Mouse (Mus musculus): Measurements from ENCODE around the gene Islr2. TPM values are rescaled to one million over a fixed set of nuclear protein-coding genes. Genes with fewer than 3 reads are reported as not detected.
A peak's percentile ranks its signal among the peaks of the same experiment; 100 is the strongest.
"Not testable (repeated sequence)": the region's sequence is repeated elsewhere in the genome, so short reads cannot be mapped to it uniquely, and the experiment has no call there.

The Islr2 gene
- polyA plus RNA-seq (2011; ENCODE audit: insufficient read length, low read depth, missing spikeins): 0.30 TPM in 1 of 2 replicates, not detected in the other

DNA sequence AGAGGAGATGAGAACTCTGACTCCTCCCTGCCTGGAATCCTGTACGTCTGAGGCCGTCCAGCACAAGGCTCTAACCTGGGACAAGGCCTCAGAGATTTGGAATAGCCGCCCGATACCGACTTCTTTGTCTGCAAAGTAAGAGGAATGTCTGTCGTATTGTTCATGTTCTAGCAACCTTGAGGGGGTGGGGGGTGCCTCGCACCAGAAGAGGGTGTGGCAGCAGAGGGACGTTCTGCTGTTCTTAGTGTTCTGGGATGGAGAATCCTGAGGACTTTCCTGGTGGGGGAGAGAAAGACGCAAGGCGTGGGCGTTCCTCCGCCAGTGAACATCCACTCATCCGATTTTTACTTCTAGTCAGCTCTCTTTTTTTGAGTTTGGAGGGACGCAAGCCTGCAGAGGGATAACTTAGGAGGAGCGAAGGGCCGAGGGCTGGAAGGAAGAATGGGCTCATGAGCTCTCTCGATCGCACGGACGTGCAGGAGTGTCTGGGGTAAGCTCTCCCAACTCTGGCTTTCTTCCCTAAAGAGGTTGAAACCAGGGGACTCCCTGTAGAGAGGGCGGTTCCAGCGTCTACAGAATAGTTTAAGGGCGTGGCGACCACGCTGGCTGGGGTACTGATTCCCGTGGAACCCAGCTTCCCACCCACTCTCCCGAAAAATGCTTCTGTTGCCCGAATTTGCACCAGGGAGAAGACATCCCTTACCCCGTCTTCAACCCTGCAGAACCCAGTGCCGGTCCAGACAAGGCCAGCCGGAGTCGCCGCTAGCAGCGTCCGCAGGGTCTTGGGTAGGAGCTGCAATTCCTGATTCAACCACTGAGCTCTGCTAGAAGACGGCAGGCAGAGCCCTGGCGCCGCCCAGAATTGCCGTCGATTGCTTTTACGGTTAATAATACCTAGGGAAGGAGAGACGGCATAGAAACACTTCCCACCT is at the start of gene Islr2, which contains the start of gene Islr:
Gene Islr2 (minus strand): TSS at position 804 of the 932 bp plus-strand sequence.
Gene Islr (minus strand): TSS at position 791 of the 932 bp plus-strand sequence.
- H3K27ac ChIP-seq (ENCODE audit: insufficient read depth, low read length): no peak within 1 kb of the TSS
- H3K4me3 ChIP-seq (ENCODE audit: insufficient read depth, low read length): peak within 1 kb of the TSS; percentile 40
- peaks cover 4% of the 10 kb centered on the region; the same call in 1 of the 2 replicates for H3K4me1 ChIP-seq (ENCODE audit: control insufficient read depth, insufficient read depth, low read length)
- peak; percentile 14; the same call in 1 of the 2 replicates for TF ChIP-seq CTCF (IDR thresholded peaks at IDR 0.05; ENCODE audit: borderline replicate concordance, insufficient read depth, low read length)
- TF ChIP-seq POLR2A (IDR thresholded peaks at IDR 0.05; ENCODE audit: low read depth, low read length): no peak

DNA sequence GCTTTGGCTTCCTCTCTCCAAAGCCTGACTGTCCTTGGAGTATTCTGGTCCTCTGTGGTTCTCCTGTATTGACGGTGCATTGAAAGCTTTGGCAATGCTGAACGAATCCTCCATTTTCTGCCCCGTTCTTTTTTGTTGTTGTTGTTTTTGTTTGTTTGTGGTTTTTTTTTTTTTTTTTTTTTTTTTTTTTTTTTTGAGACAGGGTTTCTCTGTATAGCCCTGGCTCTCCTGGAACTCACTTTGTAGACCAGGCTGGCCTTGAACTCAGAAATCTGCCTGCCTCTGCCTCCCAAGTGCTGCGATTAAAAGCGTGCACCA is 49.6 kb upstream of the Islr2 start:
- H3K4me1 ChIP-seq (ENCODE audit: control insufficient read depth, insufficient read depth, low read length): peaks cover 12% of the 10 kb centered on the region
- peak overlapping the region; percentile 27 for H3K27ac ChIP-seq (ENCODE audit: insufficient read depth, low read length)
- H3K4me3 ChIP-seq (ENCODE audit: insufficient read depth, low read length): peak overlapping the region; percentile 58

DNA sequence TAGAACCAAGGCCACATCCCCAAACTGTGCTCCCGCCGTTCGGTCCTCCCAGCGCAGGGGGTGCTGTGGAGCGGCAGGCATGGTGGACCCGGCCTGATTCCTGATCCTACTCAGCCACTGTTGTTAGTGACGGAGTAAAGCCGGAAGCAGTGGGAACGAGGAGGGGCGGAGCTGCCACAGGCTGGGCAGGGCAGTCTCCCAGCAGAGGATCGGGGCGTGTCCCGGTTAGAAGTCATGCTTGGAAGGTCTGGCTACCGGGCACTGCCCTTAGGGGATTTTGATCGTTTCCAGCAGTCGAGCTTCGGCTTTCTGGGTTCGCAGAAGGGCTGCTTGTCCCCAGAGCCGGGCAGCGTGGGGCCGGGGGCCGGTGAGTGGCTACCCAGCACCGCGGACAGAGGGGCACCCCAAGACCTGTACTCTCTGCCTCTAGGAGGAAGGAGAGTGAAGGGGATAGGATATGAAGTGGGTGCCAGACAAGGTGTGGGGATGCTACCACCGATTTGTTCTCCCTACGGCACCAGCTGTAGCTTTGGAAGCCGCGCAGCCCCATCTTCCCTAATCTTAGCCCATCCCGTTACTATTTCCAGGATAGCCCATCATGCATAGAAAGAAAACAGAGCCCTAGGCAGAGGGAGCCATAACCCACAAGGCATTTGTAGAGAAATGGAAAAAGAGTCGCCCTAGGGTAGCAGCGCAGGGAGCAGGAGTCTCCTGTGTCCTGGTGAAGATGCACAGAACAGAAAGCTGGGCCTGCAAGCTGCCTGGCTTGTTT is 49.1 kb upstream of the Islr2 start, which contains the start of gene Stoml1:
Gene Stoml1 (plus strand): TSS at position 132 of the 772 bp plus-strand sequence.
- peak within 1 kb of the TSS; percentile 58 for H3K4me3 ChIP-seq (ENCODE audit: insufficient read depth, low read length)
- TF ChIP-seq POLR2A (IDR thresholded peaks at IDR 0.05; ENCODE audit: low read depth, low read length): peak; percentile 84
- peak; percentile 97 for TF ChIP-seq CTCF (IDR thresholded peaks at IDR 0.05; ENCODE audit: borderline replicate concordance, insufficient read depth, low read length)
- peaks cover 12% of the 10 kb centered on the region for H3K4me1 ChIP-seq (ENCODE audit: control insufficient read depth, insufficient read depth, low read length)
- H3K27ac ChIP-seq (ENCODE audit: insufficient read depth, low read length): peak within 1 kb of the TSS; percentile 27

DNA sequence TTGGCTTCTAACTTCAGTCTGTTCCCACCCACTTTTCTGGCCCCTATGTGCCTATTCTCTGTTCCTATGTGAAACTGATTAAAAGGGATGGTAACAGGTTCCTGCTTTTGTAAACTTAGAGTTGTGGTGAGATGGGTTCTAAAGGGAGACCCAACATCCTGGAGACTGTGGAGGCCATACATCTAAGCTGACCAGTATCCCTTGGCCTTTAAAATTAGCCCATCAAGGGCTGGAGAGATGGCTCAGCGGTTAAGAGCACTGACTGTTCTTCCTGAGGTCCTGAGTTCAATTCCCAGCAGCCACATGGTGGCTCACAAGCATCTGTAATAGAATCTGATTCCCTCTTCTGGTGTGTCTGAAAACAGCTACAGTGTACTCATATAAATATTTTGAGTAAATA is 46.6 kb upstream of the Islr2 start:
- not testable (repeated sequence) for H3K4me1 ChIP-seq (ENCODE audit: control insufficient read depth, insufficient read depth, low read length); H3K4me3 ChIP-seq (ENCODE audit: insufficient read depth, low read length); H3K27ac ChIP-seq (ENCODE audit: insufficient read depth, low read length)

DNA sequence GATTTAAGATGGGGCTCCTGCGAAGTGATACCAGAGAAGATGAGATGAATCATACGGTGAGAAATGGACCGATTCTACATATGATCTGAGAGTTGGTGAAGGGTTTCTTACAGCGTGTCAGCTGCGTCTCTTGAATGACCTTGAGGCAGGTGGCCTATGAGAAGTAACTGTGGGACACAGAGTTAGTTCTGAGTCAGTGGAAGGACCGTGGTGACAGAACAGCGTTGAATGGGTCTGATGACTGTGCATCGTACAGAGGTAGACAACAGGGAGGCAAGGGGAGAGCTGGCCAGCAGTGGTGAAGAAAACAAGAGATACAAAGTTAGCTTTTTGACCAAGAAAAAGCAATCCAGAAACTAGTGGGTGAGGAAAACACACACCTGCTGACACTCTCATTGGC is 46.2 kb upstream of the Islr2 start:
- Histone ChIP-seq H3K4me3 (ENCODE audit: insufficient read depth, low read length) (no peak overlapping the region), H3K4me1 (ENCODE audit: control insufficient read depth, insufficient read depth, low read length) (peaks cover 7% of the 10 kb centered on the region), H3K27ac (ENCODE audit: insufficient read depth, low read length) (peak overlapping the region; percentile 87)
- TF ChIP-seq POLR2A (IDR thresholded peaks at IDR 0.05; ENCODE audit: low read depth, low read length) (no peak), CTCF (IDR thresholded peaks at IDR 0.05; ENCODE audit: borderline replicate concordance, insufficient read depth, low read length) (no peak)

DNA sequence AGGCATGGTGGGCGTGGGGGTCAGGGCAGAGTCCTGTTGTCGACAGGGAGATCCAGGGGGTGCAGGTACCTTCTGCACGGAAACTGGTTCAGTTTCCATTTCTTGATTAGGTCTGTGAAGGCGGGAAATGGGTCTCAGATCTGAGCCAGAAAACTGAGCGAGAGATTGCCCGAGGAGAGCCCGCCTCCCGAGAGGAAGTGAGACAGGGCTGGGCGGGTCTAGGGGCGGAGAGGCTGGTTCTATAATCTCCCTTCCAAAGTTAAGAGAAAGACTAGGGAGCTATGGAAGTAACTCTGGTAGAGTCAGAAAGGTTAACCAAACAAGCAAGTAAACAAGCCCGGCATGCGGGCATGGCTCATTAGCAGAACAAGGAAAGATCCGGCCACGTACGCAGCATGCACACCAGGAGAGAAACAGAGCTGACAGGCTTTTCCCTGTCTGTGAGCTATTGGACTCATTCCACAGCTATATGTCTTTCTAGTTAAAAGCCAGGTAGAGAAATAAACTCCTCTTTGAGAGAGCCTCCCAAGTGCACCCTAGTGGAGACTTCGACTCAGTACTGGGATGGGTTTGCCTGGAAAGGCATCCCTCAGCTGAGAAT is 45.6 kb upstream of the Islr2 start, which contains the start of gene Pml:
Gene Pml (minus strand): TSS at position 195 of the 601 bp plus-strand sequence.
- Histone ChIP-seq H3K27ac (ENCODE audit: insufficient read depth, low read length) (peak within 1 kb of the TSS; percentile 87), H3K4me3 (ENCODE audit: insufficient read depth, low read length) (peak within 1 kb of the TSS; percentile 68), H3K4me1 (ENCODE audit: control insufficient read depth, insufficient read depth, low read length) (peaks cover 7% of the 10 kb centered on the region)
- TF ChIP-seq CTCF (IDR thresholded peaks at IDR 0.05; ENCODE audit: borderline replicate concordance, insufficient read depth, low read length): no peak
- peak; percentile 76 for TF ChIP-seq POLR2A (IDR thresholded peaks at IDR 0.05; ENCODE audit: low read depth, low read length)

DNA sequence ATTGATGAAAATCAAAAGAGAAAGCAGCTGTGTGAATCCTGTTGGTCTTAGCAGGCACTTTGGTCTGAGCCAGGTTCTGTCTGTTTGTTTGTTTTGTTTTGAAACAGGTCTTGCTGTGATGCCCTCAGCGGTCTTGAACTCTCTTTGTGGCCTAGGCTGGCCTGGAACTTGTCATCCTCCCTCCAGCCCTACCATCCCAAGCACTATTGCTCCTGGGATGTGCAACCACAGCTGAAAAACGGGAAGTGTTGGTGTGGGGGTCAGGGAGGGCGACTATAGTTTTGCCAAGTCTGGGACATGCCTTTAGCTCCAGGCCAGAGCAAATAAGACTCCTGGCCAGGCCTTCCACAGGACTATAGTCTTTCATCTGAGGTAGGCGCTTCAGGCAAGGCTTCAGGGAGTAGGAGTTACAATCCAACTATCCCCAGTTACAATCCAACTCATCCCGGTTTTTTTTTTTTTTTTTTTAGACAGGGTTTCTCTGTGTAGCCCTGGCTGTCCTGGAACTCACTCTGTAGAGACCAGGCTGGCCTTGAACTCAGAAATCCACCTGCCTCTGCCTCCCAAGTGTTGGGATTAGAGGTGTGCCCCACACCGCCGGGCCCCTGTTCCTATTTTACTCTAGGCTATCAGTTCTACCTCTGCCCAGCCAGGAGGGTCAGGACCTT is 44.8 kb upstream of the Islr2 start:
- peaks cover 3% of the 10 kb centered on the region; the same call in 1 of the 2 replicates for H3K4me1 ChIP-seq (ENCODE audit: control insufficient read depth, insufficient read depth, low read length)
- TF ChIP-seq POLR2A (IDR thresholded peaks at IDR 0.05; ENCODE audit: low read depth, low read length): peak; percentile 16; the same call in 1 of the 2 replicates
- no peak for TF ChIP-seq CTCF (IDR thresholded peaks at IDR 0.05; ENCODE audit: borderline replicate concordance, insufficient read depth, low read length)
- H3K4me3 ChIP-seq (ENCODE audit: insufficient read depth, low read length): peak overlapping the region; percentile 68
- H3K27ac ChIP-seq (ENCODE audit: insufficient read depth, low read length): peak overlapping the region; percentile 70

DNA sequence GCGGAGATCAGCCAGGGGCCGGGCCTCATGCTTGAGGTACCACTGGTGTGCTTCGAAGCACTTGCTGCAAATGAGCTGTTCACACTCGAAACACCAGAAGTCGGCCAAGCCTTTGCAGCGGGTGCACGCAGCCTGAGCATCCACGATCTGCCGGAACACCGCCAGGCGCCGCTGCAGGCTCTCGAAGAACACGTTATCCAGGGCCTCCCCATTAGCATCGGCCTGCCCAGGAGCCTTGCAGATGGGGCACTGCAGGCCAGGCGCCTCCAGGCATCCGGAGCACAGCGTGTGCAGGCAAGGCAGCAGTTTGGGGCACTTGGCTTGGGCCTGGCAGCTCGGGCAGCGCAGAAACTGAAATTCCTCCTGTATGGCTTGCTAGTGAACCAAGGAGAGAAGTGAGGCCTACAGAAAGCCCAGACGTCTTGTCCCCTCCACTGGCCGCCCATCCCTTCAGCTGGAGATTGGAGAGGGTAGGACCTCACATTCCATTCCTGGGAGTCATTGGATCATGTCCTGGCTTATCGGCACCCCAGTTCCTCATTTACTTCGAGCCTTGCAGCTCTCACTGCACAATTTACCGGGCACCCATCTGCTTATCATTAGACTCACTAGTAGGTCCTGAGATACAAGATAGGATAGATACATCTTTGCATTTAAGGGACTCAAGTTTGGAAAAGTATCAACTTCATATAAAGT is 43.1 kb upstream of the Islr2 start:
- TF ChIP-seq CTCF (IDR thresholded peaks at IDR 0.05; ENCODE audit: borderline replicate concordance, insufficient read depth, low read length): peak; percentile 84
- TF ChIP-seq POLR2A (IDR thresholded peaks at IDR 0.05; ENCODE audit: low read depth, low read length): peak; percentile 48; the same call in 1 of the 2 replicates
- Histone ChIP-seq H3K27ac (ENCODE audit: insufficient read depth, low read length) (peak overlapping the region; percentile 70), H3K4me1 (ENCODE audit: control insufficient read depth, insufficient read depth, low read length) (peaks cover 4% of the 10 kb centered on the region), H3K4me3 (ENCODE audit: insufficient read depth, low read length) (peak overlapping the region; percentile 42)
